Mouse (Mus musculus) layer of hippocampus, adult 18-20 months (tissue): ENCODE measurements around the gene Supt5. TPM values are rescaled to one million over a fixed set of nuclear protein-coding genes. Genes with fewer than 3 reads are reported as not detected.

Source experiments
- DNase-seq, 2 experiments: peaks; one replicate each; pipeline ENCODE4 v3.0.0; 2022; ENCODE audit warnings: low spot score in 2 of 2
- total RNA-seq, 2 experiments: library from RNA; stranded (reverse); gene quantifications; 2 replicates each; pipeline ENCODE4 v1.2.3; 2021

The Supt5 gene
- total RNA-seq, 2 experiments from 2014 or later = 116 to 119 TPM

GRCm38 (mm10) chr7:28306216-28306615 is 32.3 kb downstream of the Supt5 start:
- no peak for DNase-seq

GRCm38 (mm10) chr7:28305641-28306040 is 32.9 kb downstream of the Supt5 start:
- no peak for DNase-seq

- peak in 1 of 2 experiments; percentile 18 for DNase-seq
Observed at GRCm38 (mm10) chr7:28301616-28302433, 36.7 kb downstream of the Supt5 start, which contains the start of gene Dll3. TSS of gene Dll3 (minus strand) at chr7:28302238.

DNA sequence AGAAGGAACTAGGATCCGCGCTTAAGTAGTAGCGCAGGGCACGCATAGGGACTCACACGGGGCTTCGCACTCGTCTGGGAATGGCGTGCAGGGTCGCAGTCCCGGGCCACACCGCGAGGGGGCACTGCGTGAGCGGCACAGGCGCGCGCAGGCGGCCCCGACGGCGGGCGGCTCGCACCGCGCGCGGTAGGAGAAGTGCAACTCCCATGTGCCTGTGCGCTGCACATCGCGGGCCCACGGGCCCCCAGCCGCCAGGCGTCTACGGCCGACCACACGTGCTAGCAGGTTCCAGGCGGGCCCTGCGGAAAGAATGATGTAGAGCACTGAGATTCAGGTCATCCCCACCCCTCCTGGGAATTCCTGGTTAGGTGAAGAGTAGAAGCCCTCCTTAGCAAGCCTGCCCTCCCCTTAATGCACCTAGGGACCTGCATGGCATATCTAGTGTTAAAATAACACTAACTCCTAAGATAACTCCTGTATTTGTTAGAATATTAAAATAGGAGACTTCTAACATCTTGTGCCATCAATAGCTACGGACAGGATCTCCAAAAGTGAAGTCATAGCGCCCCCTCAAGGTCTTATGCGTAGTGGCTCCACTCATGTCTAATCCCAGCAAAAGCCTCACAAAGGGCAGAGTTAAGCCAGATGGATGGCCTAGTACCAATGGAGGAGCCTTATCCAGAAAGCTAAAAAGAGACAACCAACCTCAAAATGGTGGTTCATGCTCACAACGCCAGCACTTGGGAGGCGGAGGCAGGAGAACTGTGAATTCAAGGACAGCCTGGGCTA is 39.5 kb downstream of the Supt5 start:
- peak in 1 of 2 experiments; percentile 70 for DNase-seq

DNA sequence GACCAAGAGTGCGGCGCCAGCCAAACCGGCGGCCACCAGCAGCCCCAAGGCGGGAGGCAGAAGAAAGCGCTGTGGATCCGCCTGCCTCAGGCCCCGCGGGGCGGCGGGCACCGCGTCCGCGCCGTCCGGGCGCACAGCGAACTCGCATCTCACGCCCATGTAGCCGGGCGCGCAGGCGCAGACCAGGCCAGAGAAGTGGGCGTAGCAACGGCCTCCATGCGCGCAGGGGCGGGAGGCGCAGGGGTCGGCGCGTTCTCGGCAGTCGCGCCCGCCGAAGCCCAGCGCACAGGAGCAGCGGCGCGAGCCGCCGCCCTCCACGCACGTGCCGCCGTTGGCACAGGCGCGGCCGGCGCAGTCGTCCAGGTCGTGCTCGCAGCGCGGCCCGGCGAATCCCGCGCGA is 44.1 kb downstream of the Supt5 start:
- peak; percentile 54 to 70 for DNase-seq

GRCm38 (mm10) chr7:28290638-28291590 is 47.6 kb downstream of the Supt5 start, which contains the start of gene Selenov:
TSS of gene Selenov (minus strand) at chr7:28291186.
- peak in 1 of 2 experiments; percentile 45 for DNase-seq

GRCm38 (mm10) chr7:28290165-28290564 is 48.4 kb downstream of the Supt5 start:
- no peak for DNase-seq

GRCm38 (mm10) chr7:28280630-28281029 is 57.9 kb downstream of the Supt5 start:
- DNase-seq = no peak

GRCm38 (mm10) chr7:28278279-28278652 is 60.3 kb downstream of the Supt5 start:
- DNase-seq = no peak

DNA sequence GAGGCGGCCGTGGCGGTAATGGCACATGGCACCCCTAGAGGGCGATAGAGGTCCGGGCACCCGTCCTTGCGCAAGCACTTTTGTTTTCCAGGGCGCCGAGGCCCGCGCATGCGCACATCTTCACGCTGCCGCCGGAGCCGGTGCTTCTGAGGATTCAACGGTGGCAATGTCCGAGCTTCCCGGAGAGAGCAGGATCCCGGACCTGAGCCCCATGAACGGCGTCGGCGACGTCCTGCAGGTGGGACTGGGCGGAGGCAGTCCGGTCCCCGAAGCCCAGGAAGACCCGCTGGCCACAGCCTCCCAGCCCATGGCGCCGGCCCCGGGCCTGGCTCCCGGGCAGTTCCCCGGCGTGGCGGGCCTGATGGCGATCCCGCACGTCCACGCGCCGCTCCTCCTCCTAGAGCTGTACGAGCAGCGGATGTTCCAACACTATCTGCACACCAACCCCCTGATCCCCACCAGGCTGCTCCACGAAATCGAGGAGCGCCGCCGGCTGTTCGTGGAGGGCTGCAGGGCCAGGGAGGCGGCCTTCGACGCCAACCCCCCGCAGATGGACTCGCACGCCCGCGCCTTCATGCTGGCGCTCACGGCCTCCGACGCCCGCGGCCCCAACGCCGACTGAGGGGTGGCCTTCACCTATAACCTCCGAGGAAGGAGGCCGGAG is 60.8 kb downstream of the Supt5 start, which contains the start of gene Eid2b:
TSS of gene Eid2b (plus strand) at position 125 of the 664 bp plus-strand sequence.
- DNase-seq = peak; percentile 91 to 97

GRCm38 (mm10) chr7:28277237-28277614 is 61.3 kb downstream of the Supt5 start:
- DNase-seq = no peak

GRCm38 (mm10) chr7:28271761-28272160 is 66.8 kb downstream of the Supt5 start:
- no peak for DNase-seq

DNA sequence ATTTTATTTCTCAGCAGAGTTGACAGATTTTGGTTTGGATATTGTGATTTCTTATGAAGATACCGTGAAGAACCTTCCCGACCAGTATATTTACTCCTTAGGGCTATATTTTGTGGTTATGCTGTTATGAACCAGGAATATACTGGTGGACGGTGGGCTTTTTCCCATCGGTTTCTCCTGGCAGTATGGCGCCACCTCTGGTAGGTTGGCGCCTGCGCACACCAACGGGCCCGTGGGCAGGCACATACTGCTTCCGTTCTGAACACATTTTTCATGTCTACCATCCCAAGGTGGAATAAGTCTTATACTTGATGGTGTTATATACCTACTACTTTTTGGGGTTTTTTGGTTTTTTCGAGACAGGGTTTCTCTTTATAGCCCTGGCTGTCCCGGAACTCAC is 69.2 kb downstream of the Supt5 start:
- DNase-seq = no peak

DNA sequence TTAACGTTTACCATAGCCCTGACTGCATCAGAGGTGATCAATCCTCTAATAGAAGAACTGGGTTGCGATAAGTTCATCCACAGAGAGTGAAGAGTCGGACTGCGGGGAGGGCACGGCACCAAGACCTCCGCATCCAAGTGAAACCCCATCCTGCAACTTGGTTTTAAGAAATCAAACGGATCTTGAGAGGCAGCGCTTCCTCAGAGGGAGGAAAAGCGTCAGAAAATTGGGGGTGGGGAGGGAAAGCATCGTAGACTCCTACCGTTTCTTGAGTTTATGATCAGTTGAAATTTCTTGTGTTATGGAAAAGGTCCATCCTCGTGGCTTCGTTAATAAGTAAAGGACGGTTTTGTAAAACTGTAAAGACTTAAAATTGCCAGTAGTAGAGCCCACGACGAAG is 70.0 kb downstream of the Supt5 start:
- no peak for DNase-seq

- peak; percentile 30 to 54 for DNase-seq
Observed at GRCm38 (mm10) chr7:28268042-28268531, 70.5 kb downstream of the Supt5 start.

GRCm38 (mm10) chr7:28267129-28268041 is 71.2 kb downstream of the Supt5 start, which contains the start of gene Eid2:
TSS of gene Eid2 (plus strand) at chr7:28267881.
- DNase-seq = peak; percentile 88 to 94

- DNase-seq = no peak
Observed at GRCm38 (mm10) chr7:28265391-28265790, 73.2 kb downstream of the Supt5 start.
